ENCODE assay signal across 8 mouse cellular contexts in genomic region chr15:102105764-102106730, GRCm38 (mm10). TPM values are rescaled to one million over a fixed set of nuclear protein-coding genes. Genes with fewer than 3 reads are reported as not detected.
DNase-seq lines count a peak whose midpoint lies in the region; ATAC-seq and TF ChIP-seq lines count a peak whose summit lies in the region.

No protein-coding gene starts in this region.

- H3K27me3 ChIP-seq in heart, embryonic 16.5 days (ENCODE audit: control insufficient read depth, insufficient read depth, low read length): no peaks in the 10 kb centered on the region
- no peaks in the 10 kb centered on the region for H3K27me3 ChIP-seq in limb, embryonic 11.5 days (ENCODE audit: control insufficient read depth, insufficient read depth, low read length)
- peaks cover 18% of the 10 kb centered on the region for H3K27me3 ChIP-seq in neural tube, embryonic 14.5 days (ENCODE audit: control insufficient read depth, insufficient read depth, low read length)

- H3K9me3 ChIP-seq in heart, embryonic 16.5 days (replicated peaks; ENCODE audit: control insufficient read depth, low read length): no peaks in the 10 kb centered on the region
- H3K9me3 ChIP-seq in limb, embryonic 11.5 days (ENCODE audit: control insufficient read depth, low read length): no peaks in the 10 kb centered on the region
- H3K9me3 ChIP-seq in neural tube, embryonic 14.5 days (ENCODE audit: control insufficient read depth, low read length): no peaks in the 10 kb centered on the region

- no peak for ATAC-seq in heart, embryonic 16.5 days (replicated peaks; ENCODE audit: extremely low read depth, insufficient read depth, low FRiP score)
- ATAC-seq in limb, embryonic 11.5 days (ENCODE audit: insufficient number of reproducible peaks, low FRiP score, low TSS enrichment, low read depth): no peak
- no peak for ATAC-seq in neural tube, embryonic 14.5 days (ENCODE audit: low read depth)

- TF ChIP-seq POLR2A in brain, embryonic 14.5 days (IDR thresholded peaks at IDR 0.05; ENCODE audit: borderline replicate concordance, extremely low read depth, insufficient read depth, insufficient read length, poor library complexity, severe bottlenecking): no peak

- TF ChIP-seq CTCF in brain, embryonic 14.5 days (IDR thresholded peaks at IDR 0.05; ENCODE audit: borderline replicate concordance, extremely low read depth, insufficient read depth, insufficient read length): peak; percentile 16; the same call in 1 of the 2 replicates

- peak overlapping the region; percentile 7; the same call in 1 of the 2 replicates for H3K4me3 ChIP-seq in heart, embryonic 16.5 days (ENCODE audit: low read length)
- no peak overlapping the region for H3K4me3 ChIP-seq in limb, embryonic 11.5 days (ENCODE audit: low read depth, low read length)
- H3K4me3 ChIP-seq in neural tube, embryonic 14.5 days (ENCODE audit: low read depth, low read length): no peak overlapping the region; the same call in 1 of the 2 replicates

- H3K27ac ChIP-seq in heart, embryonic 16.5 days (ENCODE audit: low read length): no peak overlapping the region; the same call in 1 of the 2 replicates
- no peak overlapping the region for H3K27ac ChIP-seq in limb, embryonic 11.5 days (replicated peaks; ENCODE audit: low read depth, low read length)
- no peak overlapping the region for H3K27ac ChIP-seq in neural tube, embryonic 14.5 days (ENCODE audit: low read depth, low read length)

- WGBS in heart, embryonic 16.5 days: 32% methylated on average over 18 of the region's 18 CpGs
- 29% methylated on average over 18 of the region's 18 CpGs for WGBS in limb, embryonic 11.5 days
- 29% methylated on average over 18 of the region's 18 CpGs for WGBS in neural tube, embryonic 14.5 days

- peaks cover 79% of the 10 kb centered on the region for H3K4me1 ChIP-seq in heart, embryonic 16.5 days (ENCODE audit: control insufficient read depth, insufficient read depth, low read length)
- peaks cover 42% of the 10 kb centered on the region for H3K4me1 ChIP-seq in limb, embryonic 11.5 days (ENCODE audit: control insufficient read depth, insufficient read depth, low read length)
- H3K4me1 ChIP-seq in neural tube, embryonic 14.5 days (ENCODE audit: control insufficient read depth, insufficient read depth, low read length): peaks cover 3% of the 10 kb centered on the region; the same call in 1 of the 2 replicates

- peak overlapping the region; percentile 97 for H3K4me2 ChIP-seq in heart, embryonic 16.5 days (ENCODE audit: low read depth, low read length)
- H3K4me2 ChIP-seq in limb, embryonic 11.5 days (ENCODE audit: low read depth, severe bottlenecking): peak overlapping the region; percentile 48
- peak overlapping the region; percentile 41 for H3K4me2 ChIP-seq in neural tube, embryonic 14.5 days (ENCODE audit: low read depth, low read length)

- peak; percentile 22 for DNase-seq in left cerebral cortex, postnatal 4 days
- no peak for DNase-seq in left cerebral cortex, postnatal 36 days (ENCODE audit: low spot score in 2 of 2)
- DNase-seq in brain, embryonic 14.5 days (ENCODE audit: low read depth): no peak
- peak; percentile 68 for DNase-seq in limb, embryonic 11.5 days (ENCODE audit: low spot score)
- DNase-seq in adipocyte (ENCODE audit: low spot score): no peak
- no peak for DNase-seq in left cerebral cortex, postnatal 25 days (ENCODE audit: low spot score in 2 of 2)

- H3K36me3 ChIP-seq in heart, embryonic 16.5 days (ENCODE audit: control insufficient read depth, insufficient read depth): peaks cover 18% of the 10 kb centered on the region; the same call in 1 of the 2 replicates
- H3K36me3 ChIP-seq in limb, embryonic 11.5 days (ENCODE audit: control insufficient read depth, insufficient read depth, low read length): no peaks in the 10 kb centered on the region; the same call in 1 of the 2 replicates
- H3K36me3 ChIP-seq in neural tube, embryonic 14.5 days (ENCODE audit: control insufficient read depth, insufficient read depth, low read length): no peaks in the 10 kb centered on the region

- peak overlapping the region; percentile 23; the same call in 1 of the 2 replicates for H3K9ac ChIP-seq in heart, embryonic 16.5 days (ENCODE audit: low read length)
- no peak overlapping the region for H3K9ac ChIP-seq in limb, embryonic 11.5 days (ENCODE audit: low read length)
- no peak overlapping the region for H3K9ac ChIP-seq in neural tube, embryonic 14.5 days (replicated peaks; ENCODE audit: low read depth, low read length)

- intact Hi-C loops in left cerebral cortex, postnatal 4 days (cut with DNase I): no loop called here
- intact Hi-C loops in left cerebral cortex, postnatal 36 days (cut with DNase I): no loop called here
- intact Hi-C loops in left cerebral cortex, postnatal 25 days (cut with DNase I): loop anchor here (5.0 kb wide), 2 partner anchors 41 to 116 kb away; no protein-coding TSS in a partner anchor

RNA-seq across cellular contexts. Expression of gene Tns2, which starts 5.8 kb away (rescaled TPM):
- 10 to 100 TPM in 1 of 2 experiments, 1 to 10 TPM in 1; 8.5 to 11.4 TPM for total RNA-seq in left cerebral cortex, postnatal 4 days (2021)
- total RNA-seq in left cerebral cortex, postnatal 36 days (2021): 10 to 100 TPM; 17.2 to 28.6 TPM
- 10.2 and 18.8 TPM in 2 replicates for polyA plus RNA-seq in brain, embryonic 14.5 days (2012; rRNA removed)
- 33.2 and 35.1 TPM in 2 replicates for polyA plus RNA-seq in heart, embryonic 16.5 days (2015; fragmentation: Nextera tagmentation; extraction: Ambion mirVana)
- polyA plus RNA-seq in limb, embryonic 11.5 days (2014; fragmentation: Nextera tagmentation; extraction: Ambion mirVana): 14.6 and 15.6 TPM in 2 replicates
- polyA plus RNA-seq in neural tube, embryonic 14.5 days (2014; fragmentation: Nextera tagmentation; extraction: Ambion mirVana): 4.3 and 9.5 TPM in 2 replicates
- total RNA-seq in left cerebral cortex, postnatal 25 days (2021): 10 to 100 TPM; 11.8 to 19.1 TPM

RNA-seq across cellular contexts. Expression of gene Spryd3, which starts 30.0 kb away (rescaled TPM):
- 100 to 1,000 TPM; 115 to 118 TPM for total RNA-seq in left cerebral cortex, postnatal 4 days (2021)
- 100 to 1,000 TPM; 140 to 160 TPM for total RNA-seq in left cerebral cortex, postnatal 36 days (2021)
- polyA plus RNA-seq in brain, embryonic 14.5 days (2012; rRNA removed): 63.8 and 64.6 TPM in 2 replicates
- polyA plus RNA-seq in heart, embryonic 16.5 days (2015; fragmentation: Nextera tagmentation; extraction: Ambion mirVana): 19.8 and 21.8 TPM in 2 replicates
- polyA plus RNA-seq in limb, embryonic 11.5 days (2014; fragmentation: Nextera tagmentation; extraction: Ambion mirVana): 7.2 and 10.0 TPM in 2 replicates
- polyA plus RNA-seq in neural tube, embryonic 14.5 days (2014; fragmentation: Nextera tagmentation; extraction: Ambion mirVana): 59.6 and 61.8 TPM in 2 replicates
- 100 to 1,000 TPM; 142 to 146 TPM for total RNA-seq in left cerebral cortex, postnatal 25 days (2021)

RNA-seq across cellular contexts. Expression of gene Eif4b, which starts 32.5 kb away (rescaled TPM):
- 100 to 1,000 TPM; 206 to 211 TPM for total RNA-seq in left cerebral cortex, postnatal 4 days (2021)
- 100 to 1,000 TPM; 157 to 165 TPM for total RNA-seq in left cerebral cortex, postnatal 36 days (2021)
- polyA plus RNA-seq in brain, embryonic 14.5 days (2012; rRNA removed): 123 and 173 TPM in 2 replicates
- polyA plus RNA-seq in heart, embryonic 16.5 days (2015; fragmentation: Nextera tagmentation; extraction: Ambion mirVana): 71.5 and 75.0 TPM in 2 replicates
- polyA plus RNA-seq in limb, embryonic 11.5 days (2014; fragmentation: Nextera tagmentation; extraction: Ambion mirVana): 131 and 141 TPM in 2 replicates
- 77.6 and 96.9 TPM in 2 replicates for polyA plus RNA-seq in neural tube, embryonic 14.5 days (2014; fragmentation: Nextera tagmentation; extraction: Ambion mirVana)
- total RNA-seq in left cerebral cortex, postnatal 25 days (2021): 100 to 1,000 TPM; 157 to 161 TPM

RNA-seq across cellular contexts. Expression of gene Igfbp6, which starts 38.1 kb away (rescaled TPM):
- 1 to 10 TPM; 1.6 to 2.0 TPM for total RNA-seq in left cerebral cortex, postnatal 4 days (2021)
- 10 to 100 TPM; 39.5 to 57.1 TPM for total RNA-seq in left cerebral cortex, postnatal 36 days (2021)
- polyA plus RNA-seq in brain, embryonic 14.5 days (2012; rRNA removed): 0.57 and 0.83 TPM in 2 replicates
- polyA plus RNA-seq in heart, embryonic 16.5 days (2015; fragmentation: Nextera tagmentation; extraction: Ambion mirVana): 11.9 and 15.0 TPM in 2 replicates
- polyA plus RNA-seq in limb, embryonic 11.5 days (2014; fragmentation: Nextera tagmentation; extraction: Ambion mirVana): 0.17 and 0.57 TPM in 2 replicates
- polyA plus RNA-seq in neural tube, embryonic 14.5 days (2014; fragmentation: Nextera tagmentation; extraction: Ambion mirVana): 0.74 and 1.7 TPM in 2 replicates
- total RNA-seq in left cerebral cortex, postnatal 25 days (2021): 10 to 100 TPM; 36.5 to 43.1 TPM

RNA-seq across cellular contexts. Expression of gene Soat2, which starts 44.3 kb away (rescaled TPM):
- not detected for total RNA-seq in left cerebral cortex, postnatal 4 days (2021)
- total RNA-seq in left cerebral cortex, postnatal 36 days (2021): under 1 TPM in 1 of 2 experiments, not detected in 1; 0.23 TPM
- 0.15 and 0.18 TPM in 2 replicates for polyA plus RNA-seq in brain, embryonic 14.5 days (2012; rRNA removed)
- polyA plus RNA-seq in heart, embryonic 16.5 days (2015; fragmentation: Nextera tagmentation; extraction: Ambion mirVana): 0.24 and 0.42 TPM in 2 replicates
- 0.09 and 0.24 TPM in 2 replicates for polyA plus RNA-seq in limb, embryonic 11.5 days (2014; fragmentation: Nextera tagmentation; extraction: Ambion mirVana)
- polyA plus RNA-seq in neural tube, embryonic 14.5 days (2014; fragmentation: Nextera tagmentation; extraction: Ambion mirVana): not detected in 2 replicates
- under 1 TPM in 1 of 2 experiments, not detected in 1; 0.14 TPM for total RNA-seq in left cerebral cortex, postnatal 25 days (2021)

Comparison
In these comparisons a context has a peak if more than half of its experiments do, and no peak if none do; other contexts are left out.
1. DNase-seq: peak in left cerebral cortex, postnatal 4 days (single experiment) and limb, embryonic 11.5 days (single experiment); none in left cerebral cortex, postnatal 36 days (0 of 2), brain, embryonic 14.5 days (single experiment), adipocyte (single experiment) and left cerebral cortex, postnatal 25 days (0 of 2).
2. H3K4me2 ChIP-seq: peak in every context shown above with its lines; median percentile 97 in heart, embryonic 16.5 days; 48 in limb, embryonic 11.5 days; 41 in neural tube, embryonic 14.5 days.